Mouse (Mus musculus) frontal cortex, adult 2 months (tissue): ENCODE data around the gene Man1b1. TPM values are rescaled to one million over a fixed set of nuclear protein-coding genes. Genes with fewer than 3 reads are reported as not detected.

Experiments used
- DNase-seq, 2 experiments: peaks; one replicate each; pipeline ENCODE4 v3.0.0; 2022; ENCODE audit warnings: low spot score in 1 of 2; ENCODE audit errors: extremely low spot score in 1 of 2
- polyA plus RNA-seq: library from polyadenylated mRNA; depleted of rRNA; stranded (reverse); fragments of >200 nt; gene quantifications from 2 replicates; pipeline ENCODE4 v1.2.3, GENCODE M21; 2012

Gene Man1b1
- polyA plus RNA-seq, 1 experiment = 31.8 TPM

GRCm38 (mm10) chr2:25359848-25360247, 27.7 kb downstream of the Man1b1 start:
- DNase-seq = no peak

- no peak for DNase-seq
Observed at GRCm38 (mm10) chr2:25363478-25364178, 31.5 kb downstream of the Man1b1 start.

GRCm38 (mm10) chr2:25364313-25364712, 32.2 kb downstream of the Man1b1 start:
- DNase-seq = no peak

GRCm38 (mm10) chr2:25364761-25365090, 32.6 kb downstream of the Man1b1 start:
- DNase-seq = no peak

GRCm38 (mm10) chr2:25365091-25365761, 33.1 kb downstream of the Man1b1 start, which contains the start of gene Uap1l1:
Uap1l1 (minus strand) TSS chr2:25365682.
- peak in 1 of 2 experiments; percentile 67 for DNase-seq

- DNase-seq = no peak
Observed at GRCm38 (mm10) chr2:25369996-25370395, 37.9 kb downstream of the Man1b1 start.

GRCm38 (mm10) chr2:25371764-25372643, 39.9 kb downstream of the Man1b1 start, which contains the start of gene Sapcd2:
Sapcd2 (plus strand) TSS chr2:25372321.
- peak; percentile 82 to 92 for DNase-seq

- DNase-seq = no peak
Observed at GRCm38 (mm10) chr2:25372644-25373391, 40.7 kb downstream of the Man1b1 start.

- no peak for DNase-seq
Observed at GRCm38 (mm10) chr2:25373431-25373830, 41.3 kb downstream of the Man1b1 start.

- DNase-seq = peak in 1 of 2 experiments; percentile 79
Observed at GRCm38 (mm10) chr2:25376589-25376988, 44.5 kb downstream of the Man1b1 start.

- no peak for DNase-seq
Observed at GRCm38 (mm10) chr2:25384492-25384891, 52.4 kb downstream of the Man1b1 start.

- no peak for DNase-seq
Observed at GRCm38 (mm10) chr2:25391266-25391665, 59.1 kb downstream of the Man1b1 start.

GRCm38 (mm10) chr2:25394281-25395221, 62.4 kb downstream of the Man1b1 start:
- DNase-seq = peak in 1 of 2 experiments; percentile 36

- DNase-seq = no peak
Observed at GRCm38 (mm10) chr2:25395721-25396596, 63.8 kb downstream of the Man1b1 start, which contains the start of gene Entpd2. Entpd2 (plus strand) TSS chr2:25395874.

- peak in 1 of 2 experiments; percentile 43 for DNase-seq
Observed at GRCm38 (mm10) chr2:25396597-25396983, 64.5 kb downstream of the Man1b1 start.

- no peak for DNase-seq
Observed at GRCm38 (mm10) chr2:25397010-25397409, 64.9 kb downstream of the Man1b1 start.

GRCm38 (mm10) chr2:25398065-25398464, 65.9 kb downstream of the Man1b1 start:
- DNase-seq = no peak

- no peak for DNase-seq
Observed at GRCm38 (mm10) chr2:25399051-25399450, 66.9 kb downstream of the Man1b1 start, which contains the start of gene Npdc1. Npdc1 (plus strand) TSS chr2:25399351.
